Mouse (Mus musculus) forebrain, postnatal 0 days (tissue): ENCODE data around the gene Ppp2r5d. TPM values are rescaled to one million over a fixed set of nuclear protein-coding genes. Genes with fewer than 3 reads are reported as not detected.
A peak's percentile ranks its signal among the peaks of the same experiment; 100 is the strongest.

Source experiments
- ATAC-seq: fragments of 200-750 bp; cut with Nextera tagmentation; 2 replicates; pipeline ENCODE4 v1.8.0; 2017; ENCODE audit warnings: mild to moderate bottlenecking, moderate library complexity
- DNase-seq: peaks from one replicate; pipeline ENCODE4 v3.0.0-alpha.2; 2015
- H3K27ac ChIP-seq: fragments of 300-500 bp; sonication (generic); 2 replicates; pipeline ENCODE4 v1.5.1; 2014; ENCODE audit warnings: low read depth, mild to moderate bottlenecking, antibody characterized with exemption, low read length, moderate library complexity, mixed read lengths
- H3K27me3 ChIP-seq: fragments of 300-500 bp; sonication (generic); 2 replicates; pipeline ENCODE4 v1.6.1; 2014; ENCODE audit warnings: mild to moderate bottlenecking, low read length, mixed read lengths; ENCODE audit not compliant: insufficient read depth
- H3K36me3 ChIP-seq: fragments of 300-500 bp; sonication (generic); 2 replicates; pipeline ENCODE4 v1.6.1; 2014; ENCODE audit warnings: mild to moderate bottlenecking, moderate library complexity; ENCODE audit not compliant: insufficient read depth
- H3K4me1 ChIP-seq: fragments of 300-500 bp; sonication (generic); 2 replicates; pipeline ENCODE4 v1.6.1; 2014; ENCODE audit warnings: antibody characterized with exemption; ENCODE audit not compliant: insufficient read depth
- H3K4me2 ChIP-seq: fragments of 300-500 bp; sonication (generic); 2 replicates; pipeline ENCODE4 v1.6.1; 2014; ENCODE audit warnings: low read depth, mild to moderate bottlenecking, moderate library complexity
- H3K4me3 ChIP-seq: fragments of 300-500 bp; sonication (generic); 2 replicates; pipeline ENCODE4 v1.5.1; 2014; ENCODE audit warnings: low read depth, low read length, mixed read lengths
- H3K9ac ChIP-seq: fragments of 300-500 bp; sonication (generic); 2 replicates; pipeline ENCODE4 v1.6.1; 2014; ENCODE audit warnings: mild to moderate bottlenecking
- H3K9me3 ChIP-seq: fragments of 300-500 bp; sonication (generic); 2 replicates; pipeline ENCODE4 v1.6.1; 2016; ENCODE audit warnings: low read length
- CTCF ChIP-seq: sonication (generic); IDR thresholded peaks from 2 replicates; pipeline ENCODE4 v1.5.1; 2016; ENCODE audit warnings: antibody characterized with exemption, control low read depth, low read depth
- WGBS: fragments of 180-500 bp; shearing (Covaris S2); extraction: QIAGEN DNeasy Blood & Tissue Kit; methylation state at CpG from one replicate; pipeline ENCODE4 v1.1.7; 2014; 5-methylcytosine and 5-hydroxymethylcytosine counted together
- polyA plus RNA-seq: library from polyadenylated mRNA; unstranded; fragments of >200 nt; fragmentation: Nextera tagmentation; extraction: Ambion mirVana; gene quantifications from 2 replicates; pipeline ENCODE4 v1.2.1, GENCODE M21; 2015
- total RNA-seq: library from RNA; depleted of rRNA; stranded (reverse); fragments of >200 nt; gene quantifications from 2 replicates; pipeline ENCODE4 v1.2.3, GENCODE M21; 2014; rRNA removed

Ppp2r5d gene
- total and polyA plus RNA-seq, 2 experiments from 2014 or later, result 93.5 to 103 TPM

GRCm38 (mm10) chr17:46644916-46645475 is 59.9 kb downstream of the Ppp2r5d start:
- Histone ChIP-seq H3K27ac (no peak overlapping the region), H3K27me3 (no peaks in the 10 kb centered on the region), H3K9me3 (no peaks in the 10 kb centered on the region), H3K4me3 (peak overlapping the region; percentile 75), H3K4me1 (peaks cover 14% of the 10 kb centered on the region), H3K36me3 (peaks cover 27% of the 10 kb centered on the region), H3K9ac (peak overlapping the region; percentile 59), H3K4me2 (peak overlapping the region; percentile 89)
- DNase-seq (no peak), ATAC-seq (no peak)
- TF ChIP-seq CTCF, result no peak
- WGBS, result 8% methylated on average over 10 of the region's 11 CpGs

- Histone ChIP-seq H3K4me1 (peaks cover 10% of the 10 kb centered on the region), H3K27me3 (no peaks in the 10 kb centered on the region), H3K36me3 (peaks cover 34% of the 10 kb centered on the region), H3K27ac (no peak overlapping the region), H3K9ac (no peak overlapping the region), H3K4me3 (no peak overlapping the region), H3K9me3 (no peaks in the 10 kb centered on the region), H3K4me2 (peak overlapping the region; percentile 89; the same call in 1 of the 2 replicates)
- ATAC-seq (no peak), DNase-seq (no peak)
- WGBS, result 91% methylated on average over 12 of the region's 12 CpGs
- TF ChIP-seq CTCF, result no peak
Observed at GRCm38 (mm10) chr17:46644152-46644805, 60.6 kb downstream of the Ppp2r5d start.

- Histone ChIP-seq H3K27me3 (no peaks in the 10 kb centered on the region), H3K36me3 (peaks cover 41% of the 10 kb centered on the region)
- TF ChIP-seq CTCF, result no peak
Observed at GRCm38 (mm10) chr17:46642060-46642459, 62.9 kb downstream of the Ppp2r5d start.

GRCm38 (mm10) chr17:46639929-46640328 is 65.0 kb downstream of the Ppp2r5d start:
- H3K9ac ChIP-seq, result no peak overlapping the region
- H3K27me3 ChIP-seq, result no peaks in the 10 kb centered on the region
- H3K27ac ChIP-seq, result no peak overlapping the region
- no peaks in the 10 kb centered on the region for H3K9me3 ChIP-seq
- peaks cover 45% of the 10 kb centered on the region for H3K36me3 ChIP-seq
- H3K4me2 ChIP-seq, result no peak overlapping the region
- 78% methylated on average over 9 of the region's 9 CpGs for WGBS
- DNase-seq (no peak), ATAC-seq (no peak)
- peaks cover 14% of the 10 kb centered on the region for H3K4me1 ChIP-seq
- no peak for TF ChIP-seq CTCF
- H3K4me3 ChIP-seq, result no peak overlapping the region

More at GRCm38 (mm10) chr17:46642060-46642459, 62.9 kb downstream of the Ppp2r5d start:
- H3K9ac ChIP-seq, result no peak overlapping the region
- DNase-seq, result no peak
- ATAC-seq, result no peak
- H3K4me3 ChIP-seq, result no peak overlapping the region
- no peak overlapping the region for H3K27ac ChIP-seq
- 91% methylated on average over 17 of the region's 17 CpGs for WGBS
- H3K4me2 ChIP-seq, result no peak overlapping the region
- H3K4me1 ChIP-seq, result peaks cover 10% of the 10 kb centered on the region
- no peaks in the 10 kb centered on the region for H3K9me3 ChIP-seq

- peaks cover 45% of the 10 kb centered on the region for H3K36me3 ChIP-seq
- 10% methylated on average over 15 of the region's 15 CpGs for WGBS
- peak overlapping the region; percentile 23; the same call in 1 of the 2 replicates for H3K4me2 ChIP-seq
Observed at GRCm38 (mm10) chr17:46636831-46637523, 67.9 kb downstream of the Ppp2r5d start.

More at GRCm38 (mm10) chr17:46636831-46637523, 67.9 kb downstream of the Ppp2r5d start:
- TF ChIP-seq CTCF, result peak; percentile 82
- Histone ChIP-seq H3K27me3 (no peaks in the 10 kb centered on the region), H3K4me3 (no peak overlapping the region), H3K9me3 (no peaks in the 10 kb centered on the region), H3K27ac (peak overlapping the region; percentile 69), H3K9ac (no peak overlapping the region), H3K4me1 (peaks cover 10% of the 10 kb centered on the region; the same call in 1 of the 2 replicates)
- DNase-seq (peak; percentile 92), ATAC-seq (peak; percentile 72)

Other genes with a start within 250 kb of the Ppp2r5d start
- gene Ttbk1, start 217.4 kb downstream of the Ppp2r5d start, total RNA-seq, result 32.3 and 36.5 TPM in 2 replicates
- 4.2 and 5.6 TPM in 2 replicates for gene Ttbk1, start 217.4 kb downstream of the Ppp2r5d start, polyA plus RNA-seq
- gene Dnph1, start 208.4 kb downstream of the Ppp2r5d start, total RNA-seq, result 5.9 and 6.1 TPM in 2 replicates
- 14.9 and 16.1 TPM in 2 replicates for gene Dnph1, start 208.4 kb downstream of the Ppp2r5d start, polyA plus RNA-seq
- 31.9 and 44.4 TPM in 2 replicates for gene Cul9, start 158.7 kb downstream of the Ppp2r5d start, total RNA-seq
- 9.7 and 13.7 TPM in 2 replicates for gene Cul9, start 158.7 kb downstream of the Ppp2r5d start, polyA plus RNA-seq
- 47.2 and 57.0 TPM in 2 replicates for gene Srf, start 148.9 kb downstream of the Ppp2r5d start, total RNA-seq
- gene Srf, start 148.9 kb downstream of the Ppp2r5d start, polyA plus RNA-seq, result 2.3 and 2.4 TPM in 2 replicates
- 42.4 and 56.6 TPM in 2 replicates for gene Ptk7, start 75.6 kb downstream of the Ppp2r5d start, total RNA-seq
- gene Ptk7, start 75.6 kb downstream of the Ppp2r5d start, polyA plus RNA-seq, result 18.9 and 19.7 TPM in 2 replicates
- 31.2 and 32.7 TPM in 2 replicates for gene Klc4, start 59.1 kb downstream of the Ppp2r5d start, total RNA-seq
- 20.3 and 21.3 TPM in 2 replicates for gene Klc4, start 59.1 kb downstream of the Ppp2r5d start, polyA plus RNA-seq
- 51.4 and 62.9 TPM in 2 replicates for gene Mrpl2, start 58.9 kb downstream of the Ppp2r5d start, total RNA-seq
- 96.2 and 111 TPM in 2 replicates for gene Mrpl2, start 58.9 kb downstream of the Ppp2r5d start, polyA plus RNA-seq
- gene Cul7, start 54.8 kb downstream of the Ppp2r5d start, total RNA-seq, result 77.0 and 89.9 TPM in 2 replicates
- gene Cul7, start 54.8 kb downstream of the Ppp2r5d start, polyA plus RNA-seq, result 20.6 and 24.0 TPM in 2 replicates
- gene Rrp36, start 30.8 kb downstream of the Ppp2r5d start, total RNA-seq, result 29.7 and 31.1 TPM in 2 replicates
- 39.4 and 52.1 TPM in 2 replicates for gene Rrp36, start 30.8 kb downstream of the Ppp2r5d start, polyA plus RNA-seq
- gene Mea1, start 26.3 kb downstream of the Ppp2r5d start, total RNA-seq, result 124 and 169 TPM in 2 replicates
- 280 and 286 TPM in 2 replicates for gene Mea1, start 26.3 kb downstream of the Ppp2r5d start, polyA plus RNA-seq
- gene Klhdc3, start 24.2 kb downstream of the Ppp2r5d start, total RNA-seq, result 71.1 and 77.3 TPM in 2 replicates
- gene Klhdc3, start 24.2 kb downstream of the Ppp2r5d start, polyA plus RNA-seq, result 207 and 211 TPM in 2 replicates
- gene Pex6, start 6.4 kb upstream of the Ppp2r5d start, total RNA-seq, result 36.5 and 37.9 TPM in 2 replicates
- gene Pex6, start 6.4 kb upstream of the Ppp2r5d start, polyA plus RNA-seq, result 19.6 TPM in 2 replicates
- gene Gnmt, start 24.1 kb upstream of the Ppp2r5d start, total RNA-seq, result not detected in 2 replicates
- 1.4 and 2.1 TPM in 2 replicates for gene Gnmt, start 24.1 kb upstream of the Ppp2r5d start, polyA plus RNA-seq
- gene Cnpy3, start 47.1 kb upstream of the Ppp2r5d start, total RNA-seq, result 69.0 and 77.2 TPM in 2 replicates
- gene Cnpy3, start 47.1 kb upstream of the Ppp2r5d start, polyA plus RNA-seq, result 68.2 and 69.5 TPM in 2 replicates
- not detected in 2 replicates for gene Ptcra, start 58.6 kb upstream of the Ppp2r5d start, total RNA-seq
- gene Ptcra, start 58.6 kb upstream of the Ppp2r5d start, polyA plus RNA-seq, result 0.23 TPM in 1 of 2 replicates, not detected in the other
- gene 2310039H08Rik, start 67.5 kb upstream of the Ppp2r5d start, total RNA-seq, result 39.8 and 42.7 TPM in 2 replicates
- 67.1 and 88.8 TPM in 2 replicates for gene 2310039H08Rik, start 67.5 kb upstream of the Ppp2r5d start, polyA plus RNA-seq
- 62.9 and 64.4 TPM in 2 replicates for gene Rpl7l1, start 77.6 kb upstream of the Ppp2r5d start, total RNA-seq
- 73.4 and 83.1 TPM in 2 replicates for gene Rpl7l1, start 77.6 kb upstream of the Ppp2r5d start, polyA plus RNA-seq
- 17.4 and 36.7 TPM in 2 replicates for gene Bicral, start 153.4 kb upstream of the Ppp2r5d start, total RNA-seq
- 3.8 and 6.7 TPM in 2 replicates for gene Bicral, start 153.4 kb upstream of the Ppp2r5d start, polyA plus RNA-seq
- 46.2 and 63.4 TPM in 2 replicates for gene Tbcc, start 185.6 kb upstream of the Ppp2r5d start, total RNA-seq
- 52.2 and 53.0 TPM in 2 replicates for gene Tbcc, start 185.6 kb upstream of the Ppp2r5d start, polyA plus RNA-seq
- 0.14 TPM in 1 of 2 replicates, not detected in the other for gene Prph2, start 205.3 kb upstream of the Ppp2r5d start, total RNA-seq
- gene Prph2, start 205.3 kb upstream of the Ppp2r5d start, polyA plus RNA-seq, result not detected in 2 replicates